Mouse (Mus musculus) spleen, embryonic (tissue): ENCODE results near the gene Prss12.

Source experiments
- CTCF ChIA-PET: fragments of 350-600 bp; sonication (Branson Sonifier 250); formaldehyde crosslinking; loops from one replicate; lab custom pipeline; 2022; lab: Charles Lee

Gene Prss12

GRCm38 (mm10) chr3:123446708-123447537 is at the start of gene Prss12:
Gene Prss12, plus strand, starts transcription at chr3:123446913.
- CTCF ChIA-PET = interaction anchor here (0.7 kb wide), 1 partner anchor 11 kb away, joined by 9 read pairs; no protein-coding TSS in a partner anchor

GRCm38 (mm10) chr3:123397562-123398481 is 48.9 kb upstream of the Prss12 start:
- CTCF ChIA-PET = no interaction called here

GRCm38 (mm10) chr3:123404945-123405344 is 41.8 kb upstream of the Prss12 start:
- CTCF ChIA-PET = no interaction called here

- CTCF ChIA-PET = no interaction called here
Measured at GRCm38 (mm10) chr3:123411821-123412578, 34.7 kb upstream of the Prss12 start.

GRCm38 (mm10) chr3:123413173-123413572 is 33.5 kb upstream of the Prss12 start:
- CTCF ChIA-PET = no interaction called here

GRCm38 (mm10) chr3:123425647-123426046 is 21.1 kb upstream of the Prss12 start:
- CTCF ChIA-PET = no interaction called here

GRCm38 (mm10) chr3:123428005-123428404 is 18.7 kb upstream of the Prss12 start:
- CTCF ChIA-PET = no interaction called here

GRCm38 (mm10) chr3:123429597-123430458 is 16.9 kb upstream of the Prss12 start:
- CTCF ChIA-PET = no interaction called here

- CTCF ChIA-PET = no interaction called here
Measured at GRCm38 (mm10) chr3:123431951-123432674, 14.6 kb upstream of the Prss12 start.

- CTCF ChIA-PET = no interaction called here
Measured at GRCm38 (mm10) chr3:123433362-123433761, 13.4 kb upstream of the Prss12 start.

GRCm38 (mm10) chr3:123437608-123438007 is 9.1 kb upstream of the Prss12 start:
- CTCF ChIA-PET = no interaction called here

GRCm38 (mm10) chr3:123440490-123440889 is 6.2 kb upstream of the Prss12 start:
- CTCF ChIA-PET = no interaction called here

- CTCF ChIA-PET = no interaction called here
Measured at GRCm38 (mm10) chr3:123444466-123444865, 2.2 kb upstream of the Prss12 start.

GRCm38 (mm10) chr3:123447538-123448059 is 886 bp downstream of the Prss12 start:
- CTCF ChIA-PET = interaction anchor here (0.7 kb wide), 1 partner anchor 12 kb away, joined by 9 read pairs; no protein-coding TSS in a partner anchor

- CTCF ChIA-PET = no interaction called here
Measured at GRCm38 (mm10) chr3:123448096-123448495, 1.4 kb downstream of the Prss12 start.

GRCm38 (mm10) chr3:123450107-123450506 is 3.4 kb downstream of the Prss12 start:
- CTCF ChIA-PET = no interaction called here

- CTCF ChIA-PET = no interaction called here
Measured at GRCm38 (mm10) chr3:123452904-123453303, 6.2 kb downstream of the Prss12 start.

GRCm38 (mm10) chr3:123459492-123459891 is 12.8 kb downstream of the Prss12 start:
- CTCF ChIA-PET = no interaction called here

GRCm38 (mm10) chr3:123460436-123460835 is 13.7 kb downstream of the Prss12 start:
- CTCF ChIA-PET = no interaction called here

- CTCF ChIA-PET = no interaction called here
Measured at GRCm38 (mm10) chr3:123462264-123462663, 15.6 kb downstream of the Prss12 start.
